Mouse (Mus musculus) liver, embryonic 14.5 days (tissue): ENCODE data around the gene Dtx3.
A peak's percentile ranks its signal among the peaks of the same experiment; 100 is the strongest.

Experiments used
- CTCF ChIP-seq: IDR thresholded peaks from 2 replicates; pipeline ENCODE4 v1.5.1; 2016; ENCODE audit warnings: antibody characterized with exemption, low read depth, control low read depth
- EP300 ChIP-seq: IDR thresholded peaks from 2 replicates; pipeline ENCODE4 v1.6.1; 2016; ENCODE audit warnings: antibody characterized with exemption, low read depth

DNA sequence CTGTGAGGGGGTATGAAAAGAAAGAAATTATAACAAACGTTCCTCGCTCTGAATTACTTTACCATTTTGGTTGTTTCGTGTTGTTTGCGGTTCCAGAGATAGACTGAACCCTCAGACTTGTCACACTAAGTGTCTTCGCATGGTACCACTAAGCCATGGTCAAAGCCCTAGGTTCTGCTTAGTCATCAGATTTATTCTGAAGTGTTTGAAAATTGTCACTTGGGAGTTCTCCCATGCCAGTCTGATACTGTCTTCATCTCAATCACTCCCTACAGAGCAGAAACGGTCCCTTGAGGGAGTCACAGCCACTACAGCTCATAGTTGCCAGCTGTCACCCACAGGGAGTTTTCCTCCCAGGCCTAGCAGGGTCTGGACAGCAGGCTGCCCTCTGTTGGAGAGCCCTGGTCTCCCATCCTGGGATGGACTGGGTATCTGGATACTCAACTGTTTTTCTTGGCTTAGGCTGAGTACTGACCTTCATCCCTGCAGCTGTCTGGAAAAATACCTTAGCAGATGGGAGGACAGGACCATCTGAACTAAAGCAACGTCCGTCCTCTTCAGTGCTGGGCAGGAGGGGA lies 30.9 kb upstream of the Dtx3 start:
- TF ChIP-seq CTCF (peak; percentile 67), EP300 (no peak)
